Mouse (Mus musculus): ENCODE results near the gene Slc10a7.
"Not testable (repeated sequence)": the region's sequence is repeated elsewhere in the genome, so short reads cannot be mapped to it uniquely, and the experiment has no call there.

The Slc10a7 gene

GRCm38 (mm10) chr8:78545153-78545817, 36.1 kb downstream of the Slc10a7 start:
- DNase-seq (ENCODE audit: low spot score in 2 of 2), result not testable (repeated sequence)

GRCm38 (mm10) chr8:78549971-78550751, 41.0 kb downstream of the Slc10a7 start:
- no peak for DNase-seq (ENCODE audit: low spot score in 2 of 2)

- no peak for DNase-seq (ENCODE audit: low spot score in 2 of 2)
These were observed 41.6 kb downstream of the Slc10a7 start for GRCm38 (mm10) chr8:78550752-78551134.

GRCm38 (mm10) chr8:78555817-78556216, 46.7 kb downstream of the Slc10a7 start:
- DNase-seq (ENCODE audit: low spot score in 2 of 2), result no peak

GRCm38 (mm10) chr8:78556773-78557434, 47.8 kb downstream of the Slc10a7 start:
- no peak for DNase-seq (ENCODE audit: low spot score in 2 of 2)

GRCm38 (mm10) chr8:78561620-78562019, 52.5 kb downstream of the Slc10a7 start:
- DNase-seq (ENCODE audit: low spot score in 2 of 2), result no peak

GRCm38 (mm10) chr8:78563466-78564058, 54.4 kb downstream of the Slc10a7 start:
- no peak for DNase-seq (ENCODE audit: low spot score in 2 of 2)

- no peak for DNase-seq (ENCODE audit: low spot score in 2 of 2)
These were observed 55.1 kb downstream of the Slc10a7 start for GRCm38 (mm10) chr8:78564200-78564599.

GRCm38 (mm10) chr8:78568196-78568595, 59.0 kb downstream of the Slc10a7 start:
- DNase-seq (ENCODE audit: low spot score in 2 of 2), result no peak

- DNase-seq (ENCODE audit: low spot score in 2 of 2), result no peak
These were observed 62.4 kb downstream of the Slc10a7 start for GRCm38 (mm10) chr8:78571528-78571927.

- no peak for DNase-seq (ENCODE audit: low spot score in 2 of 2)
These were observed 65.1 kb downstream of the Slc10a7 start for GRCm38 (mm10) chr8:78574207-78574606.

GRCm38 (mm10) chr8:78577569-78577968, 68.4 kb downstream of the Slc10a7 start:
- no peak for DNase-seq (ENCODE audit: low spot score in 2 of 2)

GRCm38 (mm10) chr8:78578036-78578435, 68.9 kb downstream of the Slc10a7 start:
- no peak for DNase-seq (ENCODE audit: low spot score in 2 of 2)

- DNase-seq (ENCODE audit: low spot score in 2 of 2), result no peak
These were observed 75.0 kb downstream of the Slc10a7 start for GRCm38 (mm10) chr8:78584011-78584776.

- DNase-seq (ENCODE audit: low spot score in 2 of 2), result no peak
These were observed 75.7 kb downstream of the Slc10a7 start for GRCm38 (mm10) chr8:78584863-78585262.

- DNase-seq (ENCODE audit: low spot score in 2 of 2), result no peak
These were observed 86.3 kb downstream of the Slc10a7 start for GRCm38 (mm10) chr8:78595481-78595908.

GRCm38 (mm10) chr8:78598237-78598636, 89.1 kb downstream of the Slc10a7 start:
- DNase-seq (ENCODE audit: low spot score in 2 of 2), result no peak

GRCm38 (mm10) chr8:78603084-78603483, 93.9 kb downstream of the Slc10a7 start:
- DNase-seq (ENCODE audit: low spot score in 2 of 2), result no peak

GRCm38 (mm10) chr8:78604426-78604825, 95.3 kb downstream of the Slc10a7 start:
- no peak for DNase-seq (ENCODE audit: low spot score in 2 of 2)

GRCm38 (mm10) chr8:78609301-78609700, 100.2 kb downstream of the Slc10a7 start:
- DNase-seq (ENCODE audit: low spot score in 2 of 2), result no peak

GRCm38 (mm10) chr8:78611019-78611418, 101.9 kb downstream of the Slc10a7 start:
- DNase-seq (ENCODE audit: low spot score in 2 of 2), result no peak
